Mouse (Mus musculus) liver, embryonic 11.5 days (tissue): Measurements from ENCODE around the gene Tmem86b. TPM values are rescaled to one million over a fixed set of nuclear protein-coding genes. Genes with fewer than 3 reads are reported as not detected.
"Not testable (repeated sequence)": the region's sequence is repeated elsewhere in the genome, so short reads cannot be mapped to it uniquely, and the experiment has no call there.

ENCODE experiments used
- ATAC-seq: fragments of 200-750 bp; cut with Nextera tagmentation; replicated peaks from 2 replicates; pipeline ENCODE4 v1.8.0; 2017; ENCODE audit warnings: moderate number of reproducible peaks, mild to moderate bottlenecking, moderate TSS enrichment, moderate library complexity; ENCODE audit not compliant: low FRiP score
- DNase-seq: peaks from one replicate; pipeline ENCODE4 v3.0.0-alpha.2; 2017; ENCODE audit warnings: low spot score
- H3K27ac ChIP-seq: fragments of 300-500 bp; sonication (generic); 2 replicates; pipeline ENCODE4 v1.5.1; 2014; ENCODE audit warnings: mild to moderate bottlenecking, low read depth, low read length, control low read depth
- H3K27me3 ChIP-seq: fragments of 300-500 bp; sonication (generic); replicated peaks from 2 replicates; pipeline ENCODE4 v1.6.1; 2014; ENCODE audit warnings: low read length, mixed read lengths; ENCODE audit not compliant: control insufficient read depth, insufficient read depth
- H3K36me3 ChIP-seq: fragments of 300-500 bp; sonication (generic); 2 replicates; pipeline ENCODE4 v1.6.1; 2014; ENCODE audit warnings: mild to moderate bottlenecking, low read length, moderate library complexity, mixed read lengths; ENCODE audit not compliant: control insufficient read depth, insufficient read depth
- H3K4me1 ChIP-seq: fragments of 300-500 bp; sonication (generic); replicated peaks from 2 replicates; pipeline ENCODE4 v1.6.1; 2014; ENCODE audit warnings: low read length, mixed read lengths; ENCODE audit not compliant: control insufficient read depth, insufficient read depth
- H3K4me2 ChIP-seq: fragments of 300-500 bp; sonication (generic); 2 replicates; pipeline ENCODE4 v1.6.1; 2014; ENCODE audit warnings: mild to moderate bottlenecking, control low read depth, moderate library complexity
- H3K4me3 ChIP-seq: fragments of 300-500 bp; sonication (generic); 2 replicates; pipeline ENCODE4 v1.5.1; 2014; ENCODE audit warnings: low read depth, low read length, control low read depth
- H3K9ac ChIP-seq: fragments of 300-500 bp; sonication (generic); 2 replicates; pipeline ENCODE4 v1.6.1; 2014; ENCODE audit warnings: low read depth, low read length, control low read depth
- H3K9me3 ChIP-seq: fragments of 300-500 bp; sonication (generic); 2 replicates; pipeline ENCODE4 v1.6.1; 2016; ENCODE audit warnings: low read length, inconsistent platforms, mixed read lengths; ENCODE audit not compliant: control insufficient read depth
- WGBS: fragments of 180-500 bp; shearing (Covaris S2); extraction: QIAGEN DNeasy Blood & Tissue Kit; methylation state at CpG from one replicate; pipeline ENCODE4 v1.1.7; 2014; 5-methylcytosine and 5-hydroxymethylcytosine counted together
- microRNA-seq: library from miRNA; unstranded; fragments of <30 nt; microRNA quantifications from one replicate; pipeline ENCODE4, GENCODE M21; 2017; ENCODE audit warnings: borderline number of aligned reads
- polyA plus RNA-seq: library from polyadenylated mRNA; unstranded; fragments of >200 nt; fragmentation: Nextera tagmentation; extraction: Ambion mirVana; gene quantifications from 2 replicates; pipeline ENCODE4 v1.2.1, GENCODE M21; 2014

Tmem86b gene
- polyA plus RNA-seq, 1 experiment from 2014 or later, result 18.0 TPM

DNA sequence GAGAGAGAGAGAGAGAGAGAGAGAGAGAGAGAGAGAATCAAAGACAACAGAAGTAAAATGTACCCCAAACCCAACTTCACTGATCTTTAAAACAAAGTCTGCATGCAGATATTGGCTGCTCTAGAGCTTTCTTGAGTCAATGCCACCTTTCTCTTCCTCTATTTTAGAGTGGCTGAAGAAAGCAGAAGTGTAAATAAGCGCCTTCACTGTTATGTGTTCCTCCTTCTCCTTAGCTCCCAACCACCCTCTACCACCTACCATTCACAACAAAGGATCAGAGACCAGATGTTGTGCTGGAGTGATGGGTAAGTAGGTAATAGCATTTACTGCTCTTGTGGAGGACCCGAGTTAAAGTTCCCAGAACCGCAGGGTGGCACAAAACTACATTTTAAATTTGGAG, 49.7 kb downstream of the Tmem86b start:
- H3K27ac ChIP-seq, ATAC-seq, H3K4me1 ChIP-seq, H3K9me3 ChIP-seq, H3K4me3 ChIP-seq, H3K9ac ChIP-seq, H3K4me2 ChIP-seq, DNase-seq, H3K27me3 ChIP-seq, H3K36me3 ChIP-seq: not testable (repeated sequence)
- WGBS, result 66% methylated on average over 3 of the region's 3 CpGs

Small RNAs within 50 kb of the gene (microRNA-seq; reads per million reads assigned to microRNA genes)
- not detected for gene Gm23577

Other genes with a start within 250 kb of the Tmem86b start
- gene Gp6, start 233.7 kb downstream of the Tmem86b start, polyA plus RNA-seq, result 5.1 and 5.7 TPM in 2 replicates
- gene Rdh13, start 185.8 kb downstream of the Tmem86b start, polyA plus RNA-seq, result 17.4 and 18.2 TPM in 2 replicates
- 2.0 and 2.6 TPM in 2 replicates for gene Eps8l1, start 170.7 kb downstream of the Tmem86b start, polyA plus RNA-seq
- gene Ppp1r12c, start 129.7 kb downstream of the Tmem86b start, polyA plus RNA-seq, result 46.2 and 48.0 TPM in 2 replicates
- 25.1 and 27.7 TPM in 2 replicates for gene Tnnt1, start 115.0 kb downstream of the Tmem86b start, polyA plus RNA-seq
- 8.9 and 17.0 TPM in 2 replicates for gene Tnni3, start 107.2 kb downstream of the Tmem86b start, polyA plus RNA-seq
- 0.22 and 0.45 TPM in 2 replicates for gene Dnaaf3, start 99.0 kb downstream of the Tmem86b start, polyA plus RNA-seq
- 0.73 and 1.2 TPM in 2 replicates for gene Syt5, start 83.9 kb downstream of the Tmem86b start, polyA plus RNA-seq
- gene Ptprh, start 27.4 kb downstream of the Tmem86b start, polyA plus RNA-seq, result not detected in 2 replicates
- 5.6 and 6.6 TPM in 2 replicates for gene Ppp6r1, start 27.6 kb upstream of the Tmem86b start, polyA plus RNA-seq
- 132 and 137 TPM in 2 replicates for gene Hspbp1, start 53.6 kb upstream of the Tmem86b start, polyA plus RNA-seq
- gene Brsk1, start 59.2 kb upstream of the Tmem86b start, polyA plus RNA-seq, result 0.66 and 1.0 TPM in 2 replicates
- gene Tmem150b, start 93.8 kb upstream of the Tmem86b start, polyA plus RNA-seq, result 0.16 TPM in 1 of 2 replicates, not detected in the other
- 88.8 and 97.1 TPM in 2 replicates for gene Kmt5c, start 108.7 kb upstream of the Tmem86b start, polyA plus RNA-seq
- 111 and 116 TPM in 2 replicates for gene Cox6b2, start 121.7 kb upstream of the Tmem86b start, polyA plus RNA-seq
- gene Fam71e2, start 139.9 kb upstream of the Tmem86b start, polyA plus RNA-seq, result not detected in 2 replicates
- gene Il11, start 151.4 kb upstream of the Tmem86b start, polyA plus RNA-seq, result 0.12 TPM in 1 of 2 replicates, not detected in the other
- 0.86 TPM in 1 of 2 replicates, not detected in the other for gene Tmem190, start 151.5 kb upstream of the Tmem86b start, polyA plus RNA-seq
- 12.2 and 12.4 TPM in 2 replicates for gene Tmem238, start 158.2 kb upstream of the Tmem86b start, polyA plus RNA-seq
- gene Rpl28, start 161.5 kb upstream of the Tmem86b start, polyA plus RNA-seq, result 218 and 238 TPM in 2 replicates
- 367 and 402 TPM in 2 replicates for gene Ube2s, start 181.2 kb upstream of the Tmem86b start, polyA plus RNA-seq
- 0.03 and 0.11 TPM in 2 replicates for gene Shisa7, start 213.3 kb upstream of the Tmem86b start, polyA plus RNA-seq
- gene Isoc2b, start 238.8 kb upstream of the Tmem86b start, polyA plus RNA-seq, result 5.2 and 5.3 TPM in 2 replicates
- 1.3 and 1.4 TPM in 2 replicates for gene Isoc2a, start 245.7 kb upstream of the Tmem86b start, polyA plus RNA-seq